Mouse (Mus musculus): ENCODE measurements around the gene Trim59.
"Not testable (repeated sequence)": the region's sequence is repeated elsewhere in the genome, so short reads cannot be mapped to it uniquely, and the experiment has no call there.

Trim59 gene

GRCm38 (mm10) chr3:69044645-69045399 is at the start of gene Trim59:
Gene Trim59, minus strand, starts transcription at chr3:69044755.
- DNase-seq (ENCODE audit: low spot score): peak; percentile 80

DNA sequence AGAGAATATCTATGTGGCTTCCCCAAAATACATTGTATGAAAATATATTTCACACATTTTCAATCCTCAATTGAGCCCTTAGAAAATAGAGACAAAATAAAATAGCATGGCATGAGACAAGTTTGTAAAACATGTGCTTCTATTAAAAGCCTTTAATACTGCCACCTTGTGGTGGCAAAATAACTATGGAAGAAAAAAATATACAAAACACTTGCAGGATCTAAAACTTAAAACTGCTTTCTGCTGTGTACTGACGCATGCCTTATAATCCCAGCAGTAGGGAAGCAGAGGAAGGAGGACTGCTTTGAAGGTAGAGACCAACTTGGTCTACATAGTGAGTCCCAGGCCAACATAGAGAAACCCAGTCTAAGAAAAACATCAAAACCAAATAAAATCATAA is 19.4 kb upstream of the Trim59 start:
- DNase-seq (ENCODE audit: low spot score): no peak

DNA sequence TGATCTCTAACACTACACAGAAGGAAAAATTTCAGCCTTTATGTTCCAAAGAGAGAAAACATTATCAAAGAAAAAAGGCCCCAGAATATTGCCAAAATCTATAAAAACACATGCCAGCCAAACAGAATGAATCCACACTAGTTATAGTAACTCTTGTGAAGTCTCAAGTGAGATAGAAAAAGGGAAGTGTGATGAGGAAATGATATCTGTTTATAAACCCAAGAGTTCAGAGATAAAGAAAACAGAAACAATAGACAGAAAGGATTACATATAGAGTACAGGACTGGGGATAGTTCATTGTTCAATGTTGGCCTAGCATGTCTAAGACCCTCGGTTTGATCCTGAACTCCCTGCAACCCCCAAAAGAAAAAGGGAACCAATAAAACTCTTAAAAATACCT is 18.2 kb upstream of the Trim59 start:
- no peak for DNase-seq (ENCODE audit: low spot score)

DNA sequence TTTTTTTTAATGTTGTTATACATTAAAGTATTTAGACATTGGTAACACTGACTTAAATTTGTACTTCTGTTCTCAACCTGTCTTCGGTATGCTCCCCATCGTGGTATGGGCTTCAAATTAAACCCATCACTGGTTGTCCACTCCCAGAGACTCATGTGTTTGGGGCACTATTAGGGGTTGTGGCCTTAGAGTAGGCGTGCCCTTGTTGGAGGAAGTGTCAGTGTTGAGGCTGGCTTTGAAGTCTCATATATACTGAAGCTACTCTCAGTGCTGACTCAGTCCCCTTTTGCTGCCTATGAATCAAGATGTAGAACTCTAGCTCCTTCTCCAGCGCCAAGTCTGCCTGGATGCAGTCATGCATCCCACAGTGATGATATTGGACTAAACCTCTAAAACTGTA is 16.1 kb upstream of the Trim59 start:
- no peak for DNase-seq (ENCODE audit: low spot score)

DNA sequence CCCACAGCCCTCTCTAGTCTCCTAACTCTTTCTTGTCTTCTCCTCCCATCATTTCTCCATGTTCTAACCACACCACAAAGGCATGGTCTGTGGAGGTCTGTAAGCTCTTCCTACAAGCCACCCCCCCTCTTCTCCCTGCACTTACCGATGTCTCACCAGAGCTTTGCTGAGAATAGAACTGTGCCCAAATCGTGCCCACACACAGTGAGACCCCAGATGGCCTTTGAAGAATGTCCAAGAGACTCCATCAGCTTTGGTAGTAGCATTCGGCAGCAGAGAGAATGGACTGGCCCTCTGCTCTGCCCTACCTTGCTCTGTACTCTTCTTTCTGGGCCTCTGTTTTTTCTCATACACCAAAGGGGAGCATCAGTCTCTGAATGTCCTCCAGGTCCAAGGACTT is 11.3 kb upstream of the Trim59 start:
- no peak for DNase-seq (ENCODE audit: low spot score)

GRCm38 (mm10) chr3:69054760-69055432 is 10.3 kb upstream of the Trim59 start:
- DNase-seq (ENCODE audit: low spot score): no peak

DNA sequence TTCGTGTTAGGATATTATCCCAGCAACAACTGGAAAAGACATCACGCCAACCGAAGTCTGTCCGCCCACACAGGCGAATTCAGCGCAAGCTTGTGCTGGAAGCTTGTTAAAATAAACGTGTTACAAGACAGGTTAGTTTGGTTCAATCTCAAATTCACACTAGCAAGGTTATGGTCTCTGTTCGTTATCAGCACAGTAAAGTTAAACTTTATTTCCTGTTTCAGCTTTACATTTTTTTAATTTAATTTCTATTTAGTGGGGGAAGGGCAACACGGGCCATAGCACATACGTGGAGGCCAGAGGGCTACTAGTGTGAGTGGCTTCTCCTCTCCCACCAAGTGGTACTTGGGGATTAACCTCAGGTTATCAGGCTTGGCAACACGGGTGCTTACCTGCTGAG is 7.3 kb upstream of the Trim59 start:
- no peak for DNase-seq (ENCODE audit: low spot score)

- no peak for DNase-seq (ENCODE audit: low spot score)
Measured at GRCm38 (mm10) chr3:69049011-69049410, 4.5 kb upstream of the Trim59 start.

DNA sequence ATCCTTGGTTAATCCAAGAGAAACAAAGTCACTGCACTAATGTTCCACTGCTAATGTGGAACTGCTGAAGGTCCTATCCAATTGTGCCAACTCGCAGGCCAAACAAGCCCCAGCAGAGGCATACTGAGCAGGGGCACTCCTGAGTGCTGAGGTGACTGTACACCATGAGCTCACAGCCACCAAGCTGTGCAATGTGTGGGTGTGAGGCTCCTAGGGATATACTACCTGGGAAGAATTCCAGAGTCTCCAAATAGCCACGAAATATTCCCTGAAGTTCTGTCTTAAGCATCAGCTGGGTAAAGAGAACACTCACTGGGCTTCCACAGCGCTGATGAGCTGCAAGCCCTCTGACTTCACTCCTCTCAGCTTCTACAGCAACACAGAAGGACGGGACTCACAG is 3.1 kb upstream of the Trim59 start:
- DNase-seq (ENCODE audit: low spot score): no peak

- DNase-seq (ENCODE audit: low spot score): no peak
Measured at GRCm38 (mm10) chr3:69046509-69046908, 2.0 kb upstream of the Trim59 start.

GRCm38 (mm10) chr3:69045750-69046149 is 1.2 kb upstream of the Trim59 start:
- peak; percentile 5 for DNase-seq (ENCODE audit: low spot score)

- no peak for DNase-seq (ENCODE audit: low spot score)
Measured at GRCm38 (mm10) chr3:69045400-69045703, 797 bp upstream of the Trim59 start.

DNA sequence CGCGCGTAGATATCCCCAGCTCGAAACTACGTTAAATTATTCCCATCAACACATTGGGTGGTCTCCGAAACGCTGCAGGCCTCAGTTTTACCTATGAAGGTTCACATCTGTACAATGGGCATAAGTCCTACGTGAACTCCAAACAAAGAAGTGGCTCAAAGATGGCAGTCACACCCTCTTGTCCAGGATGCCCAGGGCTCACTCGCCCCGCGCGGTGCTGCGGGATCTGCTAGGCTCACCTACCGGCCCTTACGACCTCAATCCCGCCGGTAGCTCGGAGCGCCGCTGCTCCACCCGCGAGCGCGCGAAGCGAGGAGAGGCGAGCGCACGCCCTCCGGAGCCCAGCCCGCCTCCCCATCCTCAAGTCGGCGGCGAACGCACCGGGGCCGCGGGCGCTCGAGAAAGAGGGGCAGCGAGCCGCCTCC is 376 bp downstream of the Trim59 start:
- DNase-seq (ENCODE audit: low spot score): no peak

- no peak for DNase-seq (ENCODE audit: low spot score)
Measured at GRCm38 (mm10) chr3:69041298-69041697, 3.3 kb downstream of the Trim59 start.

DNA sequence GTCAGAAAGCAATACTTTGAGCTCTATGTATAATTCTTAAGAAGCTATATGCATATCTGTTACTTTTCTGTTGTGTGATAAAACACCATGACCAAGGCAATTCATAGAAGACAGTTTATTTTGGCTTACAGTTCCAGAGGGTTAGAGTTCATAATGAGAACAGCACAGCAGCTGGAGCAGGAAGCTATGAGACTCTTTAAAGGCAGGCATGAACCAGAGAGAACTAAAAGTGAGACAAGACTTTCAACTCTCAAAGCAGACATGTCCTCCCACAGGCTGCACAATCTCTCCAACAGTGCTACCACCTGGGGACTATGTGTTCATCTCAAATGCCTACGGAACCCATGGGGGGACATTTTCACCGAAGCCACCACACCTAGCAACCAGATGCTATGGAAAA is 4.5 kb downstream of the Trim59 start:
- no peak for DNase-seq (ENCODE audit: low spot score)

- DNase-seq (ENCODE audit: low spot score): no peak
Measured at GRCm38 (mm10) chr3:69026133-69026783, 18.3 kb downstream of the Trim59 start.

DNA sequence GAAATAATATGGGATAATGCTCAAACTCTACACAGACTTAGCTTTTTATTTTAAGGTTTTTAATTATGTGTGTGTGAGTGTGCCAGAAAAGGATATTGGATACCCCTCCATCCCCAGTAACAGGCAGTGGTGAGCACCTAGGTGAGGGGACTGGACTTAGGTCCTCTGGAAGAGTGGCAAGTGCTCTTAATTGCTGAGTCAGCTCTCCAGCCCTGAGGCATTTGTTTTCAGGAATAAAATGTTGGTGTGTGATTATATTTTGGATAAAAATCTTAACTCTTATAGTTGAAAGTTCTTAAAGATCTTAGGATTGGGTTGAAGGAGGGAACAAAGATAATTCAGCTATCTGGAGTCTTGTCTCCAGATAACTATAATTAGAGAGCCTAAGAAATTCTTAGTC is 23.8 kb downstream of the Trim59 start:
- DNase-seq (ENCODE audit: low spot score): no peak

DNA sequence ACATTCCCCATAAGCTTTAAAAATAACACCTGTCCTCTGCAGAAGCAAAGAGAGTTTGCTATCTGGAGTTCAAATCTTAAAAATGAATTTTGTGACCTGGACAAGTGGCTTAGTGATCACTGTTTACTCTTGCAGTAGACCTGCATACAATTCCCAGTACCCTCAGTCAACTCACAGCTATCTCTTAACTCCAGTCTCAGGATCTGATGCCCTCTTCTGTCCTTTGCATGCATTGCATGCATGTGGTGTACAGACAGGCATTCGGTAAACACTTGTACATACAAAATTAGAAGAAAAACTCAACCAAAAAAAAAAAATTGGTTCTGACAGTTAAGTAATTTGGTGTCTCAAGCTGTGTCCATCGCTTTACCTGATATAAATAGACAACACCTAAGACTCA is 24.3 kb downstream of the Trim59 start:
- DNase-seq (ENCODE audit: low spot score): no peak

DNA sequence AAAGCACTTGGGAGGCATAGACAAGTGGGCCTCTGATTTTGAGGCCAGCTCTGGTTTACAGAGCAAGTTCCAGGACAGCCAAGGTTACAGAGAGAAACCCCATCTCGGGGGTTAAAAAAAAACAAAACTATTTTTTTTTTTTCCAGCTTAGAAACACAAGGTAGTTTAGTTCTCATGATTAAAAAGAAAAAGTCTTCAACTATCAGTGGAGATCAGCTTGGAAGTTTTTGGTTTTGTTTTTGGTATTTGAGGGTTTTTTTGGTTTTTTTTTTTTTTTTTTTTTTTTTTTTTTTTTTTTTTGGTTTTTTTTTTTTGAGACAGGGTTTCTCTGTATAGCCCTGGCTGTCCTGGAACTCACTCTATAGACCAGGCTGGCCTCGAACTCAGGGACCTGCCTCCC is 25.9 kb downstream of the Trim59 start:
- DNase-seq (ENCODE audit: low spot score): not testable (repeated sequence)

DNA sequence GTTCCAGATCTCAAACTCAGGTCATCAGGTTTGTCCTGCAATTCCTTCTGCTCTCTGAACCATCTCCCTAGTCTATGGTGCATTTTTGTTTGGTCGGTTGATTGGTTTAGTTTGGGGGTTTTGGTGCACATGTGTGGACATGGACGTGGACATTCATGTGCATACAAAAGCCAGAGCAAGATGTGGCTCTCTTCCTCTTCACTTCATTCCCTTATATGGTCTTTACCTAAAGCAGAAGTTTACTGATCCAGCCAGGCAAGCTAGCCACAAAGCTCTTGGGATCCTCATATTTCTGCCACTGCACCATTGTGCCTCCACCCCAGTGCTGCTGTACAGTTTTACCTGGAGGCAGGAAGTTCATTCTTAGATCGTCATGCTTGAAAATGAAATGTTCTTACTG is 27.4 kb downstream of the Trim59 start:
- DNase-seq (ENCODE audit: low spot score): no peak

- no peak for DNase-seq (ENCODE audit: low spot score)
Measured at GRCm38 (mm10) chr3:69008873-69009272, 35.7 kb downstream of the Trim59 start.

DNA sequence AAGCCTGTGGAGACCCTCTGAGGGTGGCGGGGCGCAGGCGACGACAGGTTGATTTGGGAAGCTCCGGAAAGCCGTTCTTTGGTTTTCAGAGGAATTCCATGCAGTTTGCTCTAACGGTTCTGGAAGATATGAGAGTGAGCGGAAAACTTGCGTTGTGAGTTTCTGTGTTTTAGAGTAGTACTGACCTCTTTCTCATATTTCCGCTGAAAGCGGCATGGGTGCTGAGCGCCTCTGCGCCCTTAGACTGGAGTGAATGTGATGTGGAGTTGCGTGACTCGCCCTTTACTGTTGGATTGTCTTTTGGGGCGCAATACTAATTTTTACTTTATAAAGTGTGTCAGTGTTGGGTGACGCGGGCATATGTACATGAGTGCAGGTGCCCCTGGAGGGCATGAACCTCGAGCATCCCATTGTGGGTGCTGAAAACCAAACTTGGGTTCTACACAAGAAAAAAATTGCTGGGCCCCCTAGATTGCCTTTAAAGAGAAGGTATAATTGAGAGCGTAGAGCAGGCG is 38.3 kb downstream of the Trim59 start:
- DNase-seq (ENCODE audit: low spot score): no peak

Data from ovary, postnatal 10 days (tissue).